Mouse (Mus musculus) limb, embryonic 12.5 days (tissue): Measurements from ENCODE around the gene Slc9a7. TPM values are rescaled to one million over a fixed set of nuclear protein-coding genes. Genes with fewer than 3 reads are reported as not detected.

Experiments used
- ATAC-seq: fragments of 200-750 bp; cut with Nextera tagmentation; 2 replicates; pipeline ENCODE4 v1.8.0; 2017; ENCODE audit warnings: low read depth, moderate TSS enrichment; ENCODE audit not compliant: insufficient number of reproducible peaks, insufficient read depth, low FRiP score, low TSS enrichment
- H3K27ac ChIP-seq: fragments of 300-500 bp; sonication (generic); 2 replicates; pipeline ENCODE4 v1.5.1; 2016; ENCODE audit warnings: mild to moderate bottlenecking, moderate library complexity
- H3K27me3 ChIP-seq: fragments of 300-500 bp; sonication (generic); 2 replicates; pipeline ENCODE4 v1.6.1; 2016; ENCODE audit warnings: mild to moderate bottlenecking, moderate library complexity
- H3K36me3 ChIP-seq: fragments of 300-500 bp; sonication (generic); 2 replicates; pipeline ENCODE4 v1.6.1; 2016; ENCODE audit warnings: mild to moderate bottlenecking, moderate library complexity
- H3K4me1 ChIP-seq: fragments of 300-500 bp; sonication (generic); replicated peaks from 2 replicates; pipeline ENCODE4 v1.6.1; 2016
- H3K4me2 ChIP-seq: fragments of 300-500 bp; sonication (generic); 2 replicates; pipeline ENCODE4 v1.6.1; 2016; ENCODE audit warnings: mild to moderate bottlenecking, moderate library complexity
- H3K4me3 ChIP-seq: fragments of 300-500 bp; sonication (generic); replicated peaks from 2 replicates; pipeline ENCODE4 v1.5.1; 2016; ENCODE audit warnings: mild to moderate bottlenecking
- H3K9ac ChIP-seq: fragments of 300-500 bp; sonication (generic); replicated peaks from 2 replicates; pipeline ENCODE4 v1.6.1; 2016; ENCODE audit warnings: mild to moderate bottlenecking, moderate library complexity
- H3K9me3 ChIP-seq: fragments of 300-500 bp; sonication (generic); 2 replicates; pipeline ENCODE4 v1.6.1; 2016; ENCODE audit warnings: mild to moderate bottlenecking, moderate library complexity
- WGBS: fragments of 180-500 bp; shearing (Covaris S2); methylation state at CpG from one replicate; pipeline ENCODE4 v1.1.7; 2016; 5-methylcytosine and 5-hydroxymethylcytosine counted together
- polyA plus RNA-seq: library from polyadenylated mRNA; unstranded; fragments of >200 nt; fragmentation: Nextera tagmentation; extraction: Ambion mirVana; gene quantifications from 2 replicates; pipeline ENCODE4 v1.2.1, GENCODE M21; 2016

The Slc9a7 gene
- polyA plus RNA-seq, 1 experiment from 2014 or later = 0.97 TPM

GRCm38 (mm10) chrX:20157519-20157918 is 134.1 kb downstream of the Slc9a7 start:
- Histone ChIP-seq H3K36me3 (no peaks in the 10 kb centered on the region), H3K9ac (no peak overlapping the region), H3K4me2 (no peak overlapping the region), H3K27me3 (no peaks in the 10 kb centered on the region), H3K4me3 (no peak overlapping the region), H3K9me3 (no peaks in the 10 kb centered on the region), H3K27ac (no peak overlapping the region), H3K4me1 (no peaks in the 10 kb centered on the region)
- WGBS = 13% methylated on average over 2 of the region's 2 CpGs
- no peak for ATAC-seq

- H3K27me3 ChIP-seq = no peaks in the 10 kb centered on the region
- H3K9ac ChIP-seq = no peak overlapping the region
- no peaks in the 10 kb centered on the region for H3K36me3 ChIP-seq
- ATAC-seq = no peak
- no peak overlapping the region for H3K4me3 ChIP-seq
- no peak overlapping the region for H3K27ac ChIP-seq
- no peaks in the 10 kb centered on the region for H3K4me1 ChIP-seq
- H3K9me3 ChIP-seq = no peaks in the 10 kb centered on the region
- H3K4me2 ChIP-seq = no peak overlapping the region
- 68% methylated on average over 1 of the region's 1 CpGs for WGBS
Observed at GRCm38 (mm10) chrX:20129466-20129865, 162.1 kb downstream of the Slc9a7 start.

- no peaks in the 10 kb centered on the region for H3K4me1 ChIP-seq
- no peaks in the 10 kb centered on the region for H3K27me3 ChIP-seq
- H3K36me3 ChIP-seq = no peaks in the 10 kb centered on the region
- H3K4me2 ChIP-seq = no peak overlapping the region
- ATAC-seq = no peak
- H3K9me3 ChIP-seq = no peaks in the 10 kb centered on the region
- H3K27ac ChIP-seq = no peak overlapping the region
- no peak overlapping the region for H3K4me3 ChIP-seq
- H3K9ac ChIP-seq = no peak overlapping the region
Observed at GRCm38 (mm10) chrX:20128951-20129350, 162.7 kb downstream of the Slc9a7 start.

GRCm38 (mm10) chrX:20125481-20125880 is 166.1 kb downstream of the Slc9a7 start:
- H3K36me3 ChIP-seq = no peaks in the 10 kb centered on the region
- H3K9me3 ChIP-seq = no peaks in the 10 kb centered on the region
- ATAC-seq = no peak
- no peak overlapping the region for H3K4me2 ChIP-seq
- H3K9ac ChIP-seq = no peak overlapping the region
- no peak overlapping the region for H3K27ac ChIP-seq
- no peaks in the 10 kb centered on the region for H3K27me3 ChIP-seq
- H3K4me3 ChIP-seq = no peak overlapping the region
- WGBS = 70% methylated on average over 2 of the region's 2 CpGs
- H3K4me1 ChIP-seq = no peaks in the 10 kb centered on the region

- no peaks in the 10 kb centered on the region for H3K36me3 ChIP-seq
- 60% methylated on average over 2 of the region's 2 CpGs for WGBS
- no peak overlapping the region for H3K4me2 ChIP-seq
- no peaks in the 10 kb centered on the region for H3K4me1 ChIP-seq
- no peak overlapping the region for H3K4me3 ChIP-seq
- ATAC-seq = no peak
- no peak overlapping the region for H3K27ac ChIP-seq
- no peaks in the 10 kb centered on the region for H3K27me3 ChIP-seq
- no peaks in the 10 kb centered on the region for H3K9me3 ChIP-seq
- no peak overlapping the region for H3K9ac ChIP-seq
Observed at GRCm38 (mm10) chrX:20117717-20118116, 173.9 kb downstream of the Slc9a7 start.

GRCm38 (mm10) chrX:20070196-20070595 is 221.4 kb downstream of the Slc9a7 start:
- no peaks in the 10 kb centered on the region for H3K27me3 ChIP-seq
- 31% methylated on average over 4 of the region's 4 CpGs for WGBS

GRCm38 (mm10) chrX:20066636-20067035 is 225.0 kb downstream of the Slc9a7 start:
- Histone ChIP-seq H3K9ac (no peak overlapping the region), H3K36me3 (no peaks in the 10 kb centered on the region), H3K9me3 (no peaks in the 10 kb centered on the region), H3K4me3 (no peak overlapping the region), H3K4me1 (no peaks in the 10 kb centered on the region), H3K27ac (no peak overlapping the region), H3K27me3 (peaks cover 5% of the 10 kb centered on the region; the same call in 1 of the 2 replicates), H3K4me2 (no peak overlapping the region)
- ATAC-seq = no peak

More at GRCm38 (mm10) chrX:20070196-20070595, 221.4 kb downstream of the Slc9a7 start:
- no peak overlapping the region for H3K4me2 ChIP-seq
- no peak overlapping the region for H3K4me3 ChIP-seq
- H3K4me1 ChIP-seq = no peaks in the 10 kb centered on the region
- no peak overlapping the region for H3K9ac ChIP-seq
- ATAC-seq = no peak
- H3K36me3 ChIP-seq = no peaks in the 10 kb centered on the region
- H3K9me3 ChIP-seq = no peaks in the 10 kb centered on the region
- H3K27ac ChIP-seq = no peak overlapping the region

GRCm38 (mm10) chrX:20061764-20062480 is 229.7 kb downstream of the Slc9a7 start:
- Histone ChIP-seq H3K4me2 (no peak overlapping the region), H3K9ac (no peak overlapping the region), H3K27me3 (peaks cover 25% of the 10 kb centered on the region), H3K4me3 (no peak overlapping the region), H3K36me3 (no peaks in the 10 kb centered on the region), H3K9me3 (no peaks in the 10 kb centered on the region), H3K4me1 (no peaks in the 10 kb centered on the region), H3K27ac (no peak overlapping the region)
- ATAC-seq = no peak
- WGBS = 60% methylated on average over 3 of the region's 3 CpGs

- peak overlapping the region; percentile 67 for H3K4me2 ChIP-seq
- peak overlapping the region; percentile 44 for H3K4me3 ChIP-seq
- H3K9ac ChIP-seq = no peak overlapping the region
- peaks cover 25% of the 10 kb centered on the region for H3K27me3 ChIP-seq
- H3K4me1 ChIP-seq = no peaks in the 10 kb centered on the region
- 24% methylated on average over 47 of the region's 47 CpGs for WGBS
- ATAC-seq = no peak
- H3K27ac ChIP-seq = no peak overlapping the region
- no peaks in the 10 kb centered on the region for H3K36me3 ChIP-seq
- H3K9me3 ChIP-seq = no peaks in the 10 kb centered on the region
Observed at GRCm38 (mm10) chrX:20060769-20061315, 230.8 kb downstream of the Slc9a7 start.

- Histone ChIP-seq H3K9ac (0 out of 2 replicates have a peak overlapping the region, but pooled peaks have one; percentile 23), H3K27ac (no peak overlapping the region), H3K36me3 (no peaks in the 10 kb centered on the region)
Observed at GRCm38 (mm10) chrX:20060096-20060768, 231.4 kb downstream of the Slc9a7 start.

GRCm38 (mm10) chrX:20059381-20059971 is 232.1 kb downstream of the Slc9a7 start, which contains the start of gene Chst7:
TSS of gene Chst7 (plus strand) at chrX:20059560.
- no peak within 1 kb of the TSS for H3K27ac ChIP-seq
- peak; percentile 94 for ATAC-seq
- H3K4me3 ChIP-seq = peak within 1 kb of the TSS; percentile 44

More at GRCm38 (mm10) chrX:20060096-20060768, 231.4 kb downstream of the Slc9a7 start:
- peak overlapping the region; percentile 44 for H3K4me3 ChIP-seq
- H3K9me3 ChIP-seq = no peaks in the 10 kb centered on the region
- peak overlapping the region; percentile 67 for H3K4me2 ChIP-seq
- ATAC-seq = no peak
- 24% methylated on average over 65 of the region's 65 CpGs for WGBS
- peaks cover 25% of the 10 kb centered on the region for H3K27me3 ChIP-seq
- H3K4me1 ChIP-seq = no peaks in the 10 kb centered on the region

More at GRCm38 (mm10) chrX:20059381-20059971, 232.1 kb downstream of the Slc9a7 start, which contains the start of gene Chst7:
- peaks cover 25% of the 10 kb centered on the region for H3K27me3 ChIP-seq
- H3K9ac ChIP-seq = 0 out of 2 replicates have a peak within 1 kb of the TSS, but pooled peaks have one; percentile 23
- H3K9me3 ChIP-seq = no peaks in the 10 kb centered on the region
- H3K4me1 ChIP-seq = no peaks in the 10 kb centered on the region
- no peaks in the 10 kb centered on the region for H3K36me3 ChIP-seq
- 18% methylated on average over 40 of the region's 40 CpGs for WGBS
- peak within 1 kb of the TSS; percentile 67 for H3K4me2 ChIP-seq
